Mouse (Mus musculus): ENCODE data around the gene Naa80.

DNA sequence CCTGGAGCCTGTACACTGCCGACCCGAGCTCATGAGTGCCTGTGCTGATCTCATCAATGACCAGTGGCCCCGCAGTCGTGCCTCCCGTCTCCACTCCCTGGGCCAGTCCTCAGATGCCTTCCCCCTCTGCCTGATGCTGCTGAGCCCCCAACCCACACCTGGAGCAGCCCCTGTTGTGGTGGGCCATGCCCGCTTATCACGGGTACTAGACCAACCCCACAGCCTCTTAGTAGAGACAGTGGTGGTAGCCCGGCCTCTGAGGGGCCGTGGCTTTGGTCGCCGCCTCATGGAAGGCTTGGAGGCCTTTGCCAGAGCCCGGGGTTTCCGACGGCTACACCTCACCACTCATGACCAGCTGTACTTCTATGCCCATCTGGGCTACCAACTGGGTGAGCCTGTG, 4.5 kb downstream of the Naa80 start:
- TF ChIP-seq ZNF384 (IDR thresholded peaks at IDR 0.05; ENCODE audit: low read depth, low read length) (no peak), HCFC1 (IDR thresholded peaks at IDR 0.05; ENCODE audit: borderline replicate concordance, insufficient read depth, low read length) (no peak), ZC3H11A (IDR thresholded peaks at IDR 0.05; ENCODE audit: borderline replicate concordance, low read depth, low read length) (no peak), MAFK (IDR thresholded peaks at IDR 0.05; ENCODE audit: insufficient read depth, low read depth, low read length) (no peak), CHD2 (IDR thresholded peaks at IDR 0.05; ENCODE audit: low read depth, low read length) (no peak)

Measured in ES-E14 (cell line).